Mouse (Mus musculus): ENCODE data around the gene Cfap161.

Cfap161 gene

GRCm38 (mm10) chr7:83801483-83801875 is 6.8 kb upstream of the Cfap161 start:
- DNase-seq = no peak

DNA sequence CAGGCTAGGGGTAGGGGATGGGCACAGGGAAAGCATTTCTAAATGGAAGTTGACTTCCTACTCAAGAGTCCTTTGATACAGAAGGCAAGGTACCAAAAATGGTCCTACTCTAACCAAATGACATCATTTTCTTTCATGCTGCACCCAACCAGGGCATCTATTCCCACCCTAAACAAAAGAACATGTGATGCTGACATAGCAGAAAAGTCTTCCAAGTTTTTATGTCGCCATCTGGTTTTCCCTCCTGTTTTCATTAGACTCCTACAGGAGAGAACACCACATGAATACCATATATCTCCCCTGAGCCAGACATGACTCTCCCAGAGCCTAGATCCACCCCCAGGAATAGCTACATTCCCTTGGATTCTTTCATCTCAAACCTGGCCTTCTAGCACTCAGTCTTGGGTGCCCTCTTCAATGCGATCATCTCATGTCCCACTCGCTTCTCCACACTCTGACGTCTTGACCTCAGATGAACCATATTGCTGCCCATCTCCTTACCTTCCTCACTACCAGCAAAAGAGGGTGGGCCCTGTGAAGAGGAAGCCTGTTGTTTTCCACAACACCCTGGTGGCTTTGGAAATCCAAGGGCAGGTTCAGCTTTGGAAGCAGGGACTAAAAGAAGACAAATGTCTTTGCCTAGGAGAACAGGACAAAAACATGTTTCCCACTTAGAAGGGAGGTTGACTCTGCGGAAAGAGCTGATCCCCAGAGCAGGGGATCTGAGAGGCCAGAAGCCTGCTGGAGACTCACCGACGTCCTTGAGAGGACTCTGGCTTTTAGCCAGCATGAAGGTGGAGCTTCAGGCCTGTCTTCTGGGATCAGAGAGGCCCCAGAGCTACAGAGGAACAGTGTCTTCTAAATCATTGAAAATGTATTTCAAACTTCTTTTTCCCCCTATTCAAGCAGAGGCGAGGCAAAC is 6.1 kb upstream of the Cfap161 start:
- no peak for DNase-seq

- DNase-seq = no peak
Measured at GRCm38 (mm10) chr7:83800071-83800470, 5.4 kb upstream of the Cfap161 start.

GRCm38 (mm10) chr7:83798004-83798403 is 3.3 kb upstream of the Cfap161 start:
- no peak for DNase-seq

- no peak for DNase-seq
Measured at GRCm38 (mm10) chr7:83796177-83796576, 1.5 kb upstream of the Cfap161 start.

DNA sequence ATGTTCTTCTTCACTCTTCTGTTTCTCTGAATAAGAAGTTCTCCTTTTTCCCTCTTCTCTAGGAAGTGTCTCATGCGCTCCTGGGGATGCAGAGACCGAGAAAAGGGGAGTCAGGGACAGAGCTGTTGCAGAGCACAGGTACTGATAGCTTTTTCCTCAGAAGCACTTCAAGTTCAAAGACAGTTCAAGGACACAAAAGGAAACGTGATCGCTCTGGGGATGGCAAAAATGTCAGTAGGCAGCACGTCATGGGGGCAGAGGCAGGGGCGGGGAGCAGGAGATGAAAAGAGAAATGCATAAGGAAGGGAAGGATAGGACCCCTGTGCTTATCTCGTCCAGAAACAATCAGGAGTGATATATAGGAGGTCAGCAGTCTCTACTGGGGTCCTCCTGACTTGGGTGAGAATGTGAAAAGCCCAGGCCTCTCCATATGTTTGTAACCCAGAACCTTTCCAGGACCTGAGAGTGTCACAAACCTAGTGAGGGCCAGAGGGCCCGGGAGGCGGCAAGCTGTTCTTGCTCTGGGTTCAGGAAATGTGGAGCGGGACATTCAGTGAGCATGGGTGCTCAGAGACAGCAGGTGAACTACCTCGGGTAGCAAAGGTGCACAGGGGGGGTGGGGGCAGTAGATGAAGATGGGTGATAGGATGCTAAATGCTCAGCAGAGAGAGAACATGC is 535 bp downstream of the Cfap161 start:
- DNase-seq = no peak

- no peak for DNase-seq
Measured at GRCm38 (mm10) chr7:83780881-83781280, 13.8 kb downstream of the Cfap161 start.

DNA sequence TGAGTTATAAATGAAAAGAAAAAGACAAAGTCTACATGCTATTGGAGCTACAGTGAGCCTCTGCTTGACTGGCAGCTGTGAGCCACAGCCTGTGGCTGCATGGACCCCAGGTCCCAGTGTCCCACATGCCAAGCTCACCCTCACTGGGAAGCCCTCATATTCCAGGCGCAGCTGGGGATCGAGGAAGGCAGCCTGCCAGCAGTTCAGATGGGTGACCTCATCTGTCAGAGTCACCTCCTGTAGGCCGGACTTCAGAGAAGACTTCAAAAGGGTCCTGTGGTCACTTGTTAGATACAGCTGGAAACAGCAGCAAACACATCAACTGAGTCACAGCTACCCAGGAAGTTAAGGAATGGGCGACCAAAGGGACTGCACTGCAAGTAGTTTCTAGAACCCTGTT is 14.7 kb downstream of the Cfap161 start:
- no peak for DNase-seq

- no peak for DNase-seq
Measured at GRCm38 (mm10) chr7:83779028-83779427, 15.7 kb downstream of the Cfap161 start.

GRCm38 (mm10) chr7:83778516-83778915 is 16.2 kb downstream of the Cfap161 start:
- no peak for DNase-seq

- no peak for DNase-seq
Measured at GRCm38 (mm10) chr7:83774721-83775120, 20.0 kb downstream of the Cfap161 start.

DNA sequence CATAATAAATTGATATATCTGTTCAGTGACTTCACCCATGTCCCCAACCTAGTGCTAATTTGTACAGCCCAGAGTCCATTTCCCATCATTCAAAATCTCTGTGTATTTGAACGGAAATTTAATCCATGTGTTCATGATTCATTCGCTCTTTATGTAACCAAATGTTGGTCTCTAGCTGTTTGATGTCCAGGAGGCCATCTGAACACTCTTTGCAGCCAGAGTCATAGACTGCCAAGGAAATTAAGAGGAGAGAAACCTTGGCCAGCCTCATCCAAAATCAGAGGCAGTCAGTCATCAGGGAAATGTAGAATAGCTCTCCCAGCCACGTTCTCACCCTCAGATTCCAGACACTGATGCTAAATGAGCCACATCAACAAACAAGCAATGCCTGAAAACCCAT is 31.0 kb downstream of the Cfap161 start:
- DNase-seq = no peak

DNA sequence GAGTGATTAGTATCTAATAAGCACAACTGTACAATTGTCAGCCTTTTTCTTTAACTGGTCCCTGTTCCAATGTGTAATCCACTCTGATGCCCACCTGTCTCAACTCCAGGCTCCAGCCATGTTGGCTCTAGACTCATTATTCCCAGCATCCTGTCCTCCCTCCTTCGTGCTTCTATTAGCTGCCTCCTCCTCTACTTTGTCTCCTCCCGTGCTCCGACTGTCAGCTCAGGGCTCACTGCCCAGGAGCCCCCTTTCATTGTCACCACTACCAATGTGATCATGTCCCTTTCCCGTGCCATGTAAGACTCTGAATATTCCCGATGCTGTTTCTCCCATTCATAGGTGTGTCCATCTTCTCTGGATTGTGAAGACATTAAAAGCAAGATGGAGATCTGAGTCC is 32.3 kb downstream of the Cfap161 start:
- no peak for DNase-seq

DNA sequence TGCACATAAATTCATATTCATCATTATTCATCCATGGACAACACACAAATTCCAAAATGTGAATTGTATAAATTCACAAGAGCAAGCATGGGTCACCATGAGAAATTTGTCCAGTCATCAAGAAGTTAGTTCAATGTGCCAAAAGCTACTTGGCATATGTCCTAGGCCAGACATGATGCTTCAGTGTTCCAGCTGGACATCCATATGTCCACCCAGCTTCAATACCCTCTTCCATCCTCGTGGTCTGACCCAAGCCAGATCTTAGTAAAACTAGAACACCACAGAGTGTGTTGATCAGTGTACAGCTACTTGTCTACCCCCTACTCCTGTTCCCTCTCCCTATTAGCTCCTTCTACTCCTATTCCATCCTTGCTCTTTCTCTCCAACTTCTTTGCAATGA is 43.6 kb downstream of the Cfap161 start:
- no peak for DNase-seq

DNA sequence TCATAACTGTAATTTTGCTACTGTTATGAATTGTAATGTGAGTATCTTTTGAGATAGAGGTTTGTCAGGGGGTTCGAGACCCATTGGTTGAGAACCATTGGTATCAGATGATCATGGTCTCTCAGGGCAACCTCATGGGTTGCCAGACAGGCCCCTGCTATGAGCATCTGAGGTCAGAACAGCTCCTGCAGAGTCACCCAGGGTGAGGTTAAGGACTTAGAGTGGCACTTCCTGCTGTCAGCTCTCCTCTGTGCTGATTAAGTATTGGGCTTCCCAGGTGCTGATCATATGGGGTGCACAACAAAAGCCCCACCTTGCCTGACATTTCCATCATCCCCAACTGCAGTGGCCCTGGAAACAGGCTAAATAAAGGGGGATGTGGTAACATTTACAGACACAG is 46.3 kb downstream of the Cfap161 start:
- no peak for DNase-seq

- DNase-seq = no peak
Measured at GRCm38 (mm10) chr7:83746107-83746687, 48.5 kb downstream of the Cfap161 start.

- no peak for DNase-seq
Measured at GRCm38 (mm10) chr7:83745413-83746106, 49.1 kb downstream of the Cfap161 start, which contains the start of gene Il16. Gene Il16 (minus strand): TSS chr7:83745726.

GRCm38 (mm10) chr7:83745065-83745412 is 49.6 kb downstream of the Cfap161 start:
- no peak for DNase-seq

DNA sequence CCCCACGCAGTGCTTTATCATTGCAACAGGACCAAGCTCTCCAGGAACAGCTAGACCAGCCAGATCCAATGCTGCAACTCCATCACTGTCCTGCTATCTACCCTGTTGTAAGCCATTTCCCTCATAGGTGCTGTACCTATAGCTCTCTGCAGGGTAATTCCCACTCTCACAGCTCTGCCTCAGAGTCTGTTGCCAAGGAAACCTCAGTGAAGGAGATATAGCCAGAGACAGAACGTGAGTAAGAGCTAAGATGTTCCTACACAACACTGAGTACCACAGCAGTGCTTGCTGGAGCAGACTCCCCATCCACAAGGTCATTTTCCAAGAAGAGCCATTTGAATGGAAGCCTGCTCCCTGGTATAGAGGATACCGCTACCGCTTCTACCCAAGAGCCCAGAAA is 50.4 kb downstream of the Cfap161 start:
- no peak for DNase-seq

DNA sequence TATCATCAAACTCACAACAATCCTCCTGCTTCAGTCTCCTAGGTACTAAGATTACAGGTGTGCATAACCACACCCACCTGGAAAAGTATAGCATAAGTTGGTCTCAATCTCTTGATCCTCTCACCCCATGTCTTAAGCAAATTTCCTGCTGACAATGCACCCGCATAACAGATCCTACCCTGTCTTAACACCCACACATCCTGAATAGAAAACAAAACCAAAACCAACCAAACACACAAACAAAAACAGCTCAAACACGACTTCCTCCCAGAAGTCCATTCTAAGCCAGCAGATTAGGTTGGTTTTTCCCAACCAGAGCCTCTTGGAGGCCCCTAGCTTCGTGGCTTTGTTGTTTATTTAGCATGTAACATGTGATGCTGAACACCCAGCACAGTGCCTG is 52.0 kb downstream of the Cfap161 start:
- no peak for DNase-seq

GRCm38 (mm10) chr7:83742026-83742425 is 52.7 kb downstream of the Cfap161 start:
- DNase-seq = no peak

DNA sequence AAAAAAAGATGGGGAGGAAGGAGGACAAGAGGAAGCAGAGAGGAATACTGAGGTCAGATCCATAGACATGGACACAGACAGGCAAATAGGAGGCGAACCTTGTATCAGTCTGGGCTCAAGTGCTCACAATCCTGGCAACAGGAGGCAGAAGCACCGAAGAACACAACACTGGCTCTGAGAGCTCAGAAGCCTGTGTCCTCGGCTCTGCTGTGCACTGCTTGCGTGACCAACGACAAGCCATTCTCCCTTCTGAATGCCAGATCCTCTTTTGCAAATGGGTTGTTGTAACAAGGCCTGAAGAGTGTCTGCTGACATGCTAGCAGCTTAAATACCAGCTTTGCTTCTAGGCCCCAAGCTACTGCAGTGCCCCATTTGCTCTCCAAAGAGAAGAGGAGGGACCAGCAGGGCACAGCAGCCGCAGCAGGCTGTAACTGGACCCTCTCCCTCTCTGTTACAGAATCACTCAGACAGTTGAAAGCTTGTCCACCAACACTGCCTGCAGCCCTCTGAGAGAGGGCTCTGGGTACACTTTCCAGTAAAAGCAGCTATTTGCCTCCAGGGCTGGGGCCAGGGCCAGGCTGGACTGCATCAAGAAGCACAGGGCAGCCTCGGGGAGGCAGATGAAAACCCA is 54.9 kb downstream of the Cfap161 start:
- no peak for DNase-seq
